Mouse (Mus musculus) kidney, adult 2 months (tissue): Measurements from ENCODE around the gene Nsun2. TPM values are rescaled to one million over a fixed set of nuclear protein-coding genes. Genes with fewer than 3 reads are reported as not detected.

Source experiments
- DNase-seq: peaks from one replicate; pipeline ENCODE4 v3.0.0; 2021
- H3K27ac ChIP-seq: fragments of 200-500 bp; 2 replicates; pipeline ENCODE4 v1.5.1; 2012; ENCODE audit warnings: low read depth, low read length, control low read depth, inconsistent platforms; ENCODE audit not compliant: insufficient read depth
- H3K27me3 ChIP-seq: fragments of 200-500 bp; replicated peaks from 2 replicates; pipeline ENCODE4 v1.6.1; 2012; ENCODE audit warnings: mild to moderate bottlenecking, moderate library complexity, low read length, inconsistent platforms; ENCODE audit not compliant: control insufficient read depth, insufficient read depth
- H3K36me3 ChIP-seq: fragments of 200-500 bp; 2 replicates; pipeline ENCODE4 v1.6.1; 2012; ENCODE audit warnings: mild to moderate bottlenecking, moderate library complexity, low read length, inconsistent platforms; ENCODE audit not compliant: control insufficient read depth, insufficient read depth
- H3K4me1 ChIP-seq: fragments of 200-500 bp; 2 replicates; pipeline ENCODE4 v1.6.1; 2011; ENCODE audit warnings: low read length; ENCODE audit not compliant: control insufficient read depth, insufficient read depth
- H3K4me3 ChIP-seq: fragments of 200-500 bp; 2 replicates; pipeline ENCODE4 v1.5.1; 2011; ENCODE audit warnings: mild to moderate bottlenecking, low read depth, low read length, control low read depth; ENCODE audit not compliant: insufficient read depth
- CTCF ChIP-seq: fragments of 200-500 bp; conservative IDR thresholded peaks from 2 replicates; pipeline ENCODE4 v1.5.1; 2011; ENCODE audit warnings: low read depth, mild to moderate bottlenecking, control low read depth, low read length, moderate library complexity, mixed read lengths; ENCODE audit not compliant: insufficient read depth, insufficient read length
- POLR2A ChIP-seq: fragments of 200-500 bp; IDR thresholded peaks from one replicate; pipeline ENCODE4 v1.6.1; 2011; ENCODE audit warnings: low read depth, low read length, control low read depth
- WGBS: fragments of 180-500 bp; shearing (Covaris S2); methylation state at CpG from one replicate; pipeline ENCODE4 v1.1.7; 2018; 5-methylcytosine and 5-hydroxymethylcytosine counted together
- polyA plus RNA-seq: library from polyadenylated mRNA; depleted of rRNA; stranded (reverse); fragments of >200 nt; gene quantifications from 2 replicates; pipeline ENCODE4 v1.2.3, GENCODE M21; 2012

Gene Nsun2
- polyA plus RNA-seq, 1 experiment: 47.9 TPM

DNA sequence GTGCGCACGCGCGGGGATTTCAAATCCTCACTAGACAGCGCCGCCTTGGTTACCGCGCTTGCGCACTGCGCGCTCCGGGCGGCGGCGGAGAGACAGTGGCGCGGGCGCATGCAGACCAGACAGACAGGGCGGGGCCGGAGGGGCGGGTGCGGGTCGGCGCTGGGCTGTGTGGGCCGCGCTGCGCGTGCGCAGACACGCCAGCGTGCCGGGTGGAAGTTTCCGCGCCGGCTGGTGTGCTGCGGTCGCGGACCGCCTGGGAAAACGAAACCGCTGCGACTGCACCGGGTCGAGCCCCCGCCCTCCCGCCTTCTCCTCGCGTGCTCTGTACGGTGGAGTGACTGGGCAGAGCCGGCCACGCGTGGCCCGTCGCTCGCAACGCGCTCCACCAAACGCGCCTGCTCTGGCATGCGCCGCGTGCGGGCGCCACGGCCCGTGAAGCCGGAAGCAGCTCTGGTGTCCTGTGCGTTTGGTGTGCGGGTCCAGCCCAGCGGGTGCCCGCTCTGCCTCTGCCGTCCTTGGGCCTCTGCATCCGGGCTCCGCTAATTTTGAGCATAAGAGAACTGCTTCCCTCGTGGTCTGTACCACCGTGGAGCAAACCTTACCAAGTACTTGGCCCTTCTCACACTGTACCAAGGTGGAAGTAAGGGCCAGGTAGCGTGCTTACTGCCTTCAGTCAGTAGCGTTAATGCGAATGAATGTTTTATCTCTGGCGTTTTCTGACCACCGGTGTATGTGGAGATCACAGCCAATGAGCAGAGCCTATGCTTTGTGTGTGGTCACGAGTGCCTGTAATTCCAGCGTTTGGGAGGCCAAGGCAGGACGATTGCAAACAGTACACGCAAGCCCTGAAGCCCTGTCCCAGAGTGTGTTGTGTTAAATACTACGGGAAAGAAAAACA, 1.4 kb downstream of the Nsun2 start:
- under 1% methylated on average over 82 of the region's 86 CpGs for WGBS
- H3K27ac ChIP-seq: peak overlapping the region; percentile 94
- TF ChIP-seq POLR2A (peak; percentile 64), CTCF (no peak)
- H3K4me1 ChIP-seq: peaks cover 25% of the 10 kb centered on the region; the same call in 1 of the 2 replicates
- no peaks in the 10 kb centered on the region for H3K27me3 ChIP-seq
- peak; percentile 99 for DNase-seq
- H3K36me3 ChIP-seq: no peaks in the 10 kb centered on the region
- peak overlapping the region; percentile 89 for H3K4me3 ChIP-seq

DNA sequence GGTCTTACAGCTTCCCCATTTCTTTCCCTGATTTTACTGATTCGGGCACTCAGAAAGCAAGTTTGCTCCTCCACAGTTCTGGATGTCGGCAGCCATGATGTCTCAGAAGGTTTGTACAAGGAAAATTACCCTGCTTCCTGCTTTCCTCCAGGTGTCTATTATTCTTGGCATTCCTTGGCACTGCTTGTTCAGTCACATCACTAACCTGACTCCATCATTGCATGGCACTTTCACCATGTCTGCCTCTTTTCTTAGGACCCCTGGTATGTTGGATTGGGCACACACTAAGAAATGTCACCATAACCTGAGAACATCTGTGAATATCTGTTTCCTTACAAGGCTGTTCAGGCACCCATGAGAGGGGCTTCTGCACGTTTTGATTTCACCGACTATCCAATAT, 2.5 kb downstream of the Nsun2 start:
- Histone ChIP-seq H3K4me1 (peaks cover 16% of the 10 kb centered on the region; the same call in 1 of the 2 replicates), H3K27me3 (no peaks in the 10 kb centered on the region), H3K4me3 (no peak overlapping the region), H3K27ac (peak overlapping the region; percentile 94), H3K36me3 (no peaks in the 10 kb centered on the region)
- no peak for DNase-seq
- WGBS: 61% methylated on average over 4 of the region's 4 CpGs
- no peak for TF ChIP-seq POLR2A
- no peak for TF ChIP-seq CTCF

DNA sequence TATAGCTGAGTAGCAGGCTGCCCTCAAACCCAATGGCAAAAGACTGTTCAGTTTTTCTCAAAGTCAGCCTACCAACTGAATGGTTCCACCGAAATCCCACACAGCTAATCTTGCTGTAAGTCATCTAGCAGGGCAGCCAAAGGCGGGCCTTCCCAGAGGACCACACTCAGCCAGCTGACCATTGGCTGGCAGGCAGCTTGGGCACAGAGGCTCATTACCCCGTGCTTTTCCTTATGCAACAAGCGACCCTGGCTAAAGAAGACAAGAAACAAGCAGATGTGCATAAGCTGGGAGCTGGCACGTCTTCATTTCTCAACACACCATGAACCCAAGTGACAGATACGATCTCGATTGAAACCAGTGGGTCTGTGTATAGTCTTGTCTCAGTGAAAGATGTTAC, 3.8 kb downstream of the Nsun2 start:
- DNase-seq: no peak
- Histone ChIP-seq H3K4me3 (no peak overlapping the region), H3K36me3 (no peaks in the 10 kb centered on the region), H3K4me1 (peaks cover 7% of the 10 kb centered on the region; the same call in 1 of the 2 replicates), H3K27me3 (no peaks in the 10 kb centered on the region), H3K27ac (no peak overlapping the region)
- 87% methylated on average over 7 of the region's 7 CpGs for WGBS
- TF ChIP-seq CTCF (no peak), POLR2A (no peak)

DNA sequence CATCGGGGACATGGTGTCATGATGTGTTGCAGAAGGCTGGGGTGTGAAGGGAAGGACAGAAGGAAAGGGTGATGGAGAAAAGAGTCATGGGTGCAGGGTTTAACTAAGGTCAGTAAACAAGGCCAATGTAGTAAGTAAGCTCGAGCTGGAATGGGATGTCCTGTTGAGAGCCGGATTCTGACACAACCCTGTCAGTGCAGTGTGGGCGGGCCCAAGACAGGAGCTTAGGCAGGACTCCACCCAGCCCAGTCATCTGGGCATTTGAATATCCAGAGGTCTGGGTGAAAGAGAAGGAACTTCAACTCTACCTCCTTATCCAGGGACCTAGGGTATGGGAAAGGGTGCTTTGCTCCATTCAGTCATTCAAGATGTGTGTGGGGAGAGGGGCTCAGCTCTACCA, 4.8 kb downstream of the Nsun2 start:
- Histone ChIP-seq H3K4me1 (peaks cover 7% of the 10 kb centered on the region; the same call in 1 of the 2 replicates), H3K36me3 (no peaks in the 10 kb centered on the region), H3K27me3 (no peaks in the 10 kb centered on the region), H3K27ac (no peak overlapping the region), H3K4me3 (no peak overlapping the region)
- WGBS: 46% methylated on average over 4 of the region's 4 CpGs
- DNase-seq: no peak
- TF ChIP-seq POLR2A: no peak
- no peak for TF ChIP-seq CTCF

DNA sequence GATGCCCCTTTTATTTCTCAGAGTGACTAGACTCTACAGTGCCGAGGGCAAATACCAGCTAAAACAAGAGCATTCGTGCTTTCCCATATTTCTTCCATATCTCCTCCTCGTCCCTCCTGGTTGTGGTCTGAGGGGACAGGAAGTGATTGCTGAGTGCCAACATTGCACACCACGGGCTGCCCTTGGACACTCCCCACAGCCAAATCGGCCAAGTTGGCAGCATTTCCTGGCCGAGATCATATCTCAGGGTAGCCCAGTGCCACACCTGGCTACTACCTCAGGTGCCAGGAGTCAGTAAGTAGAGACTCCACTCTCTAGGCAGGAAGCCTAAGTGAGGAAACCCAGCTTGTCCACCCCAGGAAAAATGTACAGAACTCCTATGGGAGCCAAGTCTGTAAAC, 7.7 kb downstream of the Nsun2 start:
- 51% methylated on average over 6 of the region's 6 CpGs for WGBS
- no peaks in the 10 kb centered on the region for H3K36me3 ChIP-seq

DNA sequence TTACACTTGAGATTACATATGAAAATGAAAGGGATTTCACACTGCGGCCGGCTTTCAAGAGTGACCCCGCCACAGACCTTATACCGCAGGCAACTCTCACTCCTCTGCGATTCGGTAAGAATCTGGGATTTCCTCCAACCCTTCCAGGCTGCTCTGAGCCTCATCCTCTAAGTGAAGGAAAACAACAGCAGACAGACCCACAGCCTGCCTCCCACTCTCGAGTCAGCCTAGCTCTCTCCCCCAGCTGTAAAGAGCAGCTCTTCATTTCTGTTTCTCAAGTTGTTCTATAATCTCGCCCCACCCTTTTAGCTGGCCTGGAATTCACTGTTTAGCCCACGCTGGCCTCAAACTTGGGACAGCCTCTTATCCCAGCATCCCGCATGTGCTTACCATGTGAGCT, 8.2 kb downstream of the Nsun2 start:
- no peak overlapping the region for H3K27ac ChIP-seq
- DNase-seq: no peak
- H3K4me1 ChIP-seq: no peaks in the 10 kb centered on the region
- WGBS: 59% methylated on average over 10 of the region's 10 CpGs
- no peak overlapping the region for H3K4me3 ChIP-seq
- TF ChIP-seq POLR2A (no peak), CTCF (no peak)
- no peaks in the 10 kb centered on the region for H3K36me3 ChIP-seq
- no peaks in the 10 kb centered on the region for H3K27me3 ChIP-seq

More for the DNA sequence above, 7.7 kb downstream of the Nsun2 start:
- no peaks in the 10 kb centered on the region for H3K4me1 ChIP-seq
- TF ChIP-seq CTCF (no peak), POLR2A (no peak)
- no peak overlapping the region for H3K4me3 ChIP-seq
- no peak overlapping the region for H3K27ac ChIP-seq
- H3K27me3 ChIP-seq: no peaks in the 10 kb centered on the region
- DNase-seq: no peak

DNA sequence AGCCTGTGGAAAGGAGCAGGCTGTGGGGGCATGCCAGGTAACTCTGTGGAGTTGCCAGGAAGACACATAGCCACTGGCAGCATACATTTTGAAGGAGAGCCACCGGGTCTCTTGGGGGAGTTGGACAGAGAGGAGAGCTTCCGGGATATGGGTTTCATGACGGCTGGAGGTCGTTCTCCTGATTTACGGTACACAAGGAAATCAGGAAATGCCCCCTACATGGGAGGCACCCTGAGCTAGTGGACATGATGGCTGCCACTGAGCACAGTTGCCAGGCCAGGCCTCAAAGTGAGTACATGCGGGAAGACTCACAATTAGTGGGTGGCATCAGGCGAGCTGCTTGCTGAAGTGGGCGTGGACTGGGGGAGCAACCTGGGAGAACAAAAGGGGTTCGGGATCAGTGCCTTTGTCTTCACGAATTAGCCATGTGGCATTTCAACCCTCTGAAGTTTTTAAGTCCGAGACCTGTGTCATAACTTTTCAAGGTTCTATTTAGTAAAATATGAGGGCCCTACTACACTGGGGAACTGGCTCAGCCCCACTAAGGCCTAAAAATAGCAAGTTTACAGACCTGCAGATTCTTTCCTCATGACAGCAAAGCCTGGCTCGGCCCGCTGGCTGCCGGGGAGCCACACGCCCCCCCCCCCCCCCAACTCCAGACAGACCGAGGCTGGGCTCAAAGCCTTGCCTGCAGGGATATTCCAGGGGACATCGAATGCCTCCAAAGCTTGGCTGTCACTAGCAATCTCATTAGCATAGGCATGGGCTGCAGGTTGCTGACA, 9.2 kb downstream of the Nsun2 start:
- DNase-seq: no peak
- Histone ChIP-seq H3K4me3 (no peak overlapping the region), H3K27me3 (no peaks in the 10 kb centered on the region), H3K27ac (no peak overlapping the region), H3K4me1 (no peaks in the 10 kb centered on the region), H3K36me3 (no peaks in the 10 kb centered on the region)
- 49% methylated on average over 17 of the region's 17 CpGs for WGBS
- TF ChIP-seq POLR2A (no peak), CTCF (no peak)
